Mouse (Mus musculus) kidney, postnatal 14 days (tissue): ENCODE measurements around the gene Yod1.

Experiments used
- DNase-seq: peaks from one replicate; pipeline ENCODE4 v3.0.0; 2022; ENCODE audit warnings: mixed read lengths

Yod1 gene

DNA sequence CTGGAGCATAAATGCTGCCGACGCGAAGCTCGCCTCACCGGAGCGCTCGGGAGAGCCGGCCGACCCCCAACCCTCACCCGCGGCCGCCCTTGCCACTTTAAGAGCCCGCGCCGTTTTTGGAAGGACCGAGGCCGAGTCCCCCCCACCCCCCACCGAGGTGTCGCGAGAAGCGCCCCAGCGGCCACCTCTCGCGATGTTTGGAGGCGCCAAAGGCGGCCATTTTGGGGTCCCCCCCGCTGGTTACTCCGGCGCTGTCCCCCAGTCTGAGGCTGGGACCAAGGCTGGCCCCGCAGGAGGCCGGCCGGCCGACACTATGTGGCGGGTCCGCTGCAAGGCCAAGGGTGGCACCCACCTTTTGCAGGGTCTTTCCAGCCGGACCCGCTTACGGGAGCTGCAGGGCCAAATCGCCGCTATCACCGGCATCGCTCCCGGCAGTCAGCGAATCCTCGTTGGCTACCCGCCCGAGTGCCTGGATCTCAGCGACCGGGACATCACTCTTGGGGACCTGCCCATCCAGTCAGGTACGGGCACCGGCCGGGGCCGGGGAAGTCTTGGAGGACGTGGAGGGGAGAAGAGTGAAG, at the start of gene Yod1:
Gene Yod1, plus strand, starts transcription at position 37 of the 581 bp plus-strand sequence.
- DNase-seq, result peak; percentile 93

- no peak for DNase-seq
Measured at GRCm38 (mm10) chr1:130678551-130678950, 38.6 kb upstream of the Yod1 start.

GRCm38 (mm10) chr1:130681075-130681474, 36.1 kb upstream of the Yod1 start:
- DNase-seq, result no peak

GRCm38 (mm10) chr1:130681656-130682413, 35.3 kb upstream of the Yod1 start:
- DNase-seq, result no peak

DNA sequence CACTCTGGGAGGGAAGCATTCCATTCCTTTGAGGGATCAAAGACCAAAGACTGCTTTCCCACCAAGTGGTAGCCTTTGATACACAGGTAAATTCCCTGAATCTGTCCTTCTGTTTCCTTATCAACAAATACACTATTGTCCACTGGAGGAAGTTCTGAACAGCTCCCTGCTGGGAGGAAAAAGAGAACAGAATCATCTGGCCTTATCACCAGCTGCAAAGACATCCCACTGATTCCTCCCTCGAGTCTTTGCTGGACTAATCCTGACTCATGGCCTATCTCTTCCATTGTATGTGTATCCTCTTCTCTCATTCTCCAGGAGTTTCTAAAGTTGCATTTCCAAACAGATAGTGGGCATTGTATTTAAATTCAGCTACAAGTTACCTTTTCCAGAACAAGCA, 33.2 kb upstream of the Yod1 start:
- no peak for DNase-seq

DNA sequence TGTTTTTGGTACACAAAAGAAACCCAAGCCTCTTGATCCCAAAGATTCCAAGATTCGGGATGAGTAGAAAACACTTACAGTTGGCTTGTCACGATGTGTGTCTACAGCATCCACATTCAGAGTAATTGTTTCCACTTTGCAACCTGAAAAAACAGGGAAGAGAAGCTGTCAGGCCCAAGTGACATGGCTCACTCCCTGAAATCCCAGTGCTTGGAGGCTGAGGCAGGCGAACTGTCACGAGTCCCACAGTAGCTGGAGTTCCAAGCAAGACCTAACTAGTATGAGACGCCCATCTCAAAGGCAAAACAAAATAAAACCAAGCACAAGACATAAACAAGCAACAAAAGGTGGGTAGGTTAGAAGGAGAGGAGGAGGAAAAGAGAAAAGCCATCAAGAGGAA, 18.5 kb upstream of the Yod1 start:
- DNase-seq, result no peak

- no peak for DNase-seq
Measured at GRCm38 (mm10) chr1:130699937-130700633, 17.0 kb upstream of the Yod1 start.

- DNase-seq, result no peak
Measured at GRCm38 (mm10) chr1:130701976-130702375, 15.2 kb upstream of the Yod1 start.

DNA sequence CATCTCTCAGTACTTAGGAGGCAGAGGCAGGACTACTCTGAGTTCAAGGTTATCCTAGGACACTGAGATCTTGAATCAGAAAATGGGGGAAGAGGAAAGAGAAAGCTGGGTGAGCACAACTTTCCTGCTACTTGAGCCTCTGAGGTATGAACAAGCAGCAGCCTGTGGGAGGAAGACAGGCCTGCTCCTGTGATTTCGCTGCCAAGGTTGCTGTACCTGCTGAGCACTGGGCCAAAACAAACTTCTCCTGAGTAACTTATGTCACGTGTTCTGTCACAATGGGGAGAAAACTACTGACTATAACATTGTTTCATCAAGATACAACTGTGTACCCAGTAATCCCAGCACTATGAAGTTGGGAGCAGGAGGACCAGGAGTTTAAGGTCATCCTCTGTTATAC, 13.5 kb upstream of the Yod1 start:
- DNase-seq, result no peak

GRCm38 (mm10) chr1:130710283-130711080, 6.6 kb upstream of the Yod1 start:
- DNase-seq, result no peak

- no peak for DNase-seq
Measured at GRCm38 (mm10) chr1:130714046-130714445, 3.1 kb upstream of the Yod1 start.

GRCm38 (mm10) chr1:130715561-130716217, 1.4 kb upstream of the Yod1 start, which contains the start of gene Gm29427:
Gene Gm29427 (minus strand): TSS chr1:130715799.
- DNase-seq, result peak; percentile 97

DNA sequence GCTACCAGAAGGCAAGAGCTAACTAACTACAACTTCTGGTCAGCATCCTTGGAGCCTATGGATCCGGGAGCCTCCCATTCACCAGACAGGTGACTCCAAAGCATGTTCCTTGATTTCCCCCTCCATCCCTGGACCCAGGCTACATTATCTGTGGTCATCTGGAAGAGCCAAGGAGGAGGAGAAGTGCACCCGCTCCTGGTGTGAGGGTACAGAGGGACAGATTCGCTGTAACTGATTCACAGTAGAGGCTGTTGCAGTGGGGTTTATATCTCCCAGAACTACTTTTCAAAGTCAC, 962 bp upstream of the Yod1 start:
- no peak for DNase-seq

GRCm38 (mm10) chr1:130716513-130717290, 425 bp upstream of the Yod1 start:
- peak; percentile 56 for DNase-seq

- DNase-seq, result no peak
Measured at GRCm38 (mm10) chr1:130724206-130724605, 7.1 kb downstream of the Yod1 start.

DNA sequence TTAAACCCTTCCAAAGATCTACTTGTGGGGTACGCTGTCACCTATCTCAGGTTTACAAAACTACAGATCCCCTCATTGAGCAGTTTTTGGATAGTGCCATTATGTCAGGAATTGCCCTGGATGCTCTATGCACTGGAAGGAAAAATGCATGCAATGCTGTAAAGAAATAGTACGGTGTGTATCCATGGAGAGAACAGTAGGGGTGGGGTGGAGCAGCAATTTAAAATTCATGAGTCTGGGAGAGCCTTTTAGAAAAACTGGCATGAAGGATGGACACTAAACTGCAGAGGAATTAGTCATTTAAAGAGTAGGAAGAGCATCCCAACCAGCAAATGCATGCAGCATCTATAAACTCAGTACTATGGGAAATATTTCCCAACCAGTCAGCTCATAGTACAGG, 9.3 kb downstream of the Yod1 start:
- no peak for DNase-seq

DNA sequence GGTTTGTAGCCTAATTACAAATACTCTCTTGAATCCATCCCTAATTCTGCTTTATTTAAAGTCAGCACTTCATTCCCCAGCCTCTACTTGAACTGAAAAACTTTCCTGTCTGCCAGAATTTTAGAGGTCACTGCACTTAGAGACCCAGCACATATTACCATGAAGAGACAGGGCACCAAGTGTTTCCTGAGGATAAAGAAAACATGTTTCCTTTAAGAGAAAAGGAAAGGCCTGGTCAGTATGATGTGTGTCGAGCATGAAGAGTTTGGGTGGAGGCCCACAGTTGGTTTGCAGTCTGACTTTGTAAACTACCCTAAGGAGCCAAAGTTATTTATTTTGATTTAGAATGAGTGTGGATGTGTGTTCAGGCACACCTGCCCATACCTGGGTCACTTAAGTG, 10.9 kb downstream of the Yod1 start:
- DNase-seq, result no peak

DNA sequence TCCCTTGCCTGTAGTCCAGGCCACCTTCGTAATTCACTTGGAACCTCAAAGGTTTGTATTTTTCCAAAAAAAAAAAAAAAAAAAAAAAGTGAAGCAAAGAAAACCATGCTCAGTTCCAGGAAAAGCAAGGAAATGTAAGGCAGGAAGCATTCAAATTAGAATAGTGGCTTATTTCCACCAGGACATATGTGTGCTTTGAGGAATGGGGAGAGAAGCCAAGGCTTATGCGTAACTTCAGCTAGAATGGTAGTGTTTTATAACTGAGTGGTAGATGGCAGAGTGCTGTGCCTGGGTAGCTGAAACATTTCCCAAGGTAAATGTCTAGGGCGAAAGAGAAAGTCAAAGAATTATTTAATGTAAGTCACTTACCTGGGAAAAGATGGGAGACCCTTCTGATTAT, 11.6 kb downstream of the Yod1 start:
- DNase-seq, result no peak

DNA sequence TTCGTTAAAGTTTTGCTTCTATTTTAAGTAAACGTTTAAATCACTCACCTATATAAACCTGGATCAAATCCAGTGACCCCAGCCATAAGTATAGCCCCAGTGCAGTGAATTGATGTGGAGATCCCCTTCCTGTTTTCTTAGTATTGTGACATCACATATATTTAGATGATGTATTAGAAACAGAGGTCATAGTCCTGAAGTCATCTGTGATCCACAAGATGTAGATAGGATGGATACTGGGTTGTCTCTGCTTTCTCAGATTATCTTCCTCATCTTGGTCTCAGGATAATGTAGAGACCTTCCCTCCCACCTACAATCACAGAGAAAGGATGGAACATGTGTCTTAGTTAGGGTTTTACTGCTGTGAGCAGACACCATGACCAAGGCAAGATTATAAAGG, 12.0 kb downstream of the Yod1 start, which contains the start of gene Pfkfb2:
Gene Pfkfb2, minus strand, starts transcription at position 101 of the 400 bp plus-strand sequence.
- DNase-seq, result no peak

DNA sequence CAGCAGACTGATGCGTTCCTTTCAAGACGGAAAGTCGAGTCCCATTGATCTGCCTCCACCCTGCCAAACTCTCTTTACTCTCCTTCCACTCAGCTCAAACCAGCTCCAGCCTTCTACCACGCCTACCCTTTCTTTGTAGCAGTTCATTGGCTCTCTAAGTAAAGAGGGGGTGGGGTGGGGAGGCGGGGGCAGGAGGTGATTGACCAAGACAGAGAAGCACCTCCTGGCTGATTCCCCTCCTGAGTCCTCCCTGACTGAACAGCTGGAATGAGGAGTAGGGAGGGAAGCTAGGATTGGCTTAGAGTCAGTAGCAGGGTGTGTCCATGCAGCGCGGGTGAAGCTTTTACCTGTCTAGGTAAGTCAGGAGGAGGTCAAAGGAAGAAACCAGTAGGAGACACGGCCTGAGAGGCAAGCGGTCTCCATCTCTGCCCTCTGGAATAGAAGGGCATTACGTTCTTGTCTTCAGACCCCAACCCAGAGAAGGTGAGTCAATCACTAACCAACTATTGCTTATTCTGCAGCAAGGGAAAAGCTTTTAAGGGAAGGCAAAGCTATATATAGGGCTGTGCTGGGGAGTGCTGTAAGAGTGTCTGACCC, 14.7 kb downstream of the Yod1 start, which contains the start of gene AA986860:
Gene AA986860, plus strand, starts transcription at position 236 of the 597 bp plus-strand sequence.
- DNase-seq, result peak; percentile 75
